Mouse (Mus musculus): ENCODE results near the gene 4930430A15Rik.

Gene 4930430A15Rik

GRCm38 (mm10) chr2:111229502-111229901 is at the start of gene 4930430A15Rik:
Gene 4930430A15Rik (minus strand): TSS chr2:111229602.
- no peak for DNase-seq (ENCODE audit: low spot score in 2 of 2)

- DNase-seq (ENCODE audit: low spot score in 2 of 2): no peak
Measured at GRCm38 (mm10) chr2:111274006-111274405, 44.6 kb upstream of the 4930430A15Rik start, which contains the start of gene Olfr1277. Gene Olfr1277 (minus strand): TSS chr2:111274106.

DNA sequence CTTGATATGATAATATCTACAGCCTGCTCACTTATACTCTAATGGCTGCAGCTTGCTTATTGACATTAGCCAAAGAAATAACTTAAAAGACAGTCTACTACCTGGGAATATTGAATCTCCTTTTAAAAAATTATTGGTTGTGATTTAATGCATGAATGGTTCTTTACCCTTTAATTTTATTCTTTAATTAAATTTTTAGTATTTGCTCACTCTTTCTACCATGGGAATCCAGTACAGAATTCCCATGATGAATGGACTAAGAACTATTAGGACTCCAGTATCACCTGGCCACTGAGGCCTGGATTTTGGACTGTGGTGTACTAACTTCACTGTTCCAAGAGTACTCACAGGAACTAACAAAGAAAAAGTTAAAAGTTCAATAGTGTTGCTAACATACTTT is 24.8 kb upstream of the 4930430A15Rik start, which contains the start of gene Olfr1276:
Gene Olfr1276, plus strand, starts transcription at position 301 of the 400 bp plus-strand sequence.
- DNase-seq (ENCODE audit: low spot score in 2 of 2): no peak

DNA sequence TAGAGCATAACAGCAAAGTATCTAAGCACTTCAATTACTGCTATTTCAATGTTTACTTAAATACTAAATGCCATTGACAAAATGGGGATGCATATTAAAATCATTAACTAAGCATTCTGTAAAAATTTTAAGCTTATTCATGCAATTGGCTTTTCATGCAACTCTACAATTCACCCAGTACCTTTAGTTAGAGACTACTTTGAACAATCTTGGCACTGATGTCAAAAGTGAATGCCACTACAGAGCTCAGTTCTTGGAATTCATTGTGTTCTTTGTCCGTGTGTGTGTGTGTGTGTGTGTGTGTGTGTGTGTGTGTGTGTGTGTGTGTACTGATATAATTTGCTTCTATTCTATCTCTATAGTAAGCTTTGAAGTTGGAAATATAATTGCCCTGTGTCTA is 5.8 kb upstream of the 4930430A15Rik start, which contains the start of gene Olfr1275:
Gene Olfr1275, minus strand, starts transcription at position 101 of the 400 bp plus-strand sequence.
- DNase-seq (ENCODE audit: low spot score in 2 of 2): no peak

- no peak for DNase-seq (ENCODE audit: low spot score in 2 of 2)
Measured at GRCm38 (mm10) chr2:111182068-111182467, 47.3 kb downstream of the 4930430A15Rik start.

- DNase-seq (ENCODE audit: low spot score in 2 of 2): no peak
Measured at GRCm38 (mm10) chr2:111152836-111153235, 76.6 kb downstream of the 4930430A15Rik start, which contains the start of gene Gm15130. Gene Gm15130 (minus strand): TSS chr2:111152936.

- no peak for DNase-seq (ENCODE audit: low spot score in 2 of 2)
Measured at GRCm38 (mm10) chr2:111135739-111136138, 93.7 kb downstream of the 4930430A15Rik start.

Data from spleen, postnatal 4 days (tissue).